Mouse (Mus musculus): Measurements from ENCODE around the gene Vmn2r82. TPM values are rescaled to one million over a fixed set of nuclear protein-coding genes. Genes with fewer than 3 reads are reported as not detected.
"Not testable (repeated sequence)": the region's sequence is repeated elsewhere in the genome, so short reads cannot be mapped to it uniquely, and the experiment has no call there.

The Vmn2r82 gene
- polyA plus RNA-seq (2015; fragmentation: Nextera tagmentation; extraction: Ambion mirVana) = not detected in 2 replicates

- not testable (repeated sequence) for H3K4me1 ChIP-seq; H3K4me3 ChIP-seq; ATAC-seq (replicated peaks); H3K36me3 ChIP-seq (replicated peaks); H3K27ac ChIP-seq; H3K27me3 ChIP-seq (replicated peaks); H3K4me2 ChIP-seq; H3K9me3 ChIP-seq; H3K9ac ChIP-seq
- WGBS = 80% methylated on average over 4 of the region's 4 CpGs
These were observed at the start of gene Vmn2r82 for GRCm38 (mm10) chr10:79356220-79356619. Gene Vmn2r82, plus strand, starts transcription at chr10:79356520.

- H3K4me2 ChIP-seq = peak overlapping the region; percentile 44
- H3K4me3 ChIP-seq = peak overlapping the region; percentile 38
- 0 out of 2 replicates have a peak overlapping the region, but pooled peaks have one; percentile 50 for H3K27ac ChIP-seq
- not testable (repeated sequence) for H3K27me3 ChIP-seq (replicated peaks); H3K9me3 ChIP-seq; H3K9ac ChIP-seq; H3K4me1 ChIP-seq; H3K36me3 ChIP-seq (replicated peaks)
- WGBS = 9% methylated on average over 16 of the region's 16 CpGs
- peak; percentile 62; the same call in 1 of the 2 replicates for ATAC-seq (replicated peaks)
These were observed 34.1 kb upstream of the Vmn2r82 start for GRCm38 (mm10) chr10:79322033-79322736.

GRCm38 (mm10) chr10:79322737-79323086 lies 33.6 kb upstream of the Vmn2r82 start:
- Histone ChIP-seq H3K27ac (no peak overlapping the region), H3K36me3 (replicated peaks) (no peaks in the 10 kb centered on the region), H3K4me3 (no peak overlapping the region), H3K4me1 (no peaks in the 10 kb centered on the region), H3K4me2 (peak overlapping the region; percentile 44; the same call in 1 of the 2 replicates), H3K9ac (no peak overlapping the region), H3K9me3 (no peaks in the 10 kb centered on the region), H3K27me3 (replicated peaks) (no peaks in the 10 kb centered on the region)
- ATAC-seq (replicated peaks) = 0 out of 2 replicates have a peak, but pooled peaks have one; percentile 30

- H3K9ac ChIP-seq; H3K4me1 ChIP-seq; H3K27me3 ChIP-seq (replicated peaks); H3K4me2 ChIP-seq; H3K36me3 ChIP-seq (replicated peaks); ATAC-seq (replicated peaks); H3K4me3 ChIP-seq; H3K9me3 ChIP-seq; H3K27ac ChIP-seq: not testable (repeated sequence)
- WGBS = 79% methylated on average over 8 of the region's 8 CpGs
These were observed 43.8 kb downstream of the Vmn2r82 start for GRCm38 (mm10) chr10:79399946-79400700.

DNA sequence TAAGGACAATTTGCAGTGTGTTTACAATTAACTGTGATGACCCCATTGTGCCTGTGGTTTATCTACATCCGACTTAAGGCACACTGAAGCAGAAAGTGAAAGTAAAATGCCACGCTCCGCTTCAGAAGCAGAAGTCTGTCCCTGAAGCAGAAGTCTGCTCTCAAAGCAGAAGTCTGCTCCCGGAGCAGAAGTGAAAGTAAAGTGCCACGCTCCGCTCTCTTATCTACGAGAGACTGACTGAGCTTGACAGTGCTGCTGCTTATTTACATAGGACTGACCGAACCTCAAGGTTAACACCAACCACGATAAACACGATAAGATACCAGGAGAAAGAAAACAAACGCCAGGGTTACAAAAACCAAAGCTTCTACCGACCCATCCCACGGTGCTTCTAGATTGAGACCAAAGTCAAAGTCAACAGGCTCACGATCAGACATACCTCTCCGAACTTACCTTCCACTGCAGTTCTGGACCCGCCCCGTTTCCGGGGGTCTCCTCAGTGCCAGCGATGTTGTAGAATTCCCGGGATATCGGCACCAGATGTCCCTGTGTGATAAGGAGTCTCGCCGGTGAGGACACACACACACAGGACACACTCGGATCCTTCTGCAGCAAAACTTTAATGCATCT lies 60.9 kb downstream of the Vmn2r82 start:
- ATAC-seq (replicated peaks) = no peak
- no peak overlapping the region for H3K9ac ChIP-seq
- no peak overlapping the region for H3K27ac ChIP-seq
- peaks cover 3% of the 10 kb centered on the region; the same call in 1 of the 2 replicates for H3K9me3 ChIP-seq
- H3K36me3 ChIP-seq (replicated peaks) = no peaks in the 10 kb centered on the region
- no peak overlapping the region for H3K4me3 ChIP-seq
- 95% methylated on average over 24 of the region's 24 CpGs for WGBS
- no peaks in the 10 kb centered on the region for H3K4me1 ChIP-seq
- H3K27me3 ChIP-seq (replicated peaks) = no peaks in the 10 kb centered on the region
- H3K4me2 ChIP-seq = no peak overlapping the region

DNA sequence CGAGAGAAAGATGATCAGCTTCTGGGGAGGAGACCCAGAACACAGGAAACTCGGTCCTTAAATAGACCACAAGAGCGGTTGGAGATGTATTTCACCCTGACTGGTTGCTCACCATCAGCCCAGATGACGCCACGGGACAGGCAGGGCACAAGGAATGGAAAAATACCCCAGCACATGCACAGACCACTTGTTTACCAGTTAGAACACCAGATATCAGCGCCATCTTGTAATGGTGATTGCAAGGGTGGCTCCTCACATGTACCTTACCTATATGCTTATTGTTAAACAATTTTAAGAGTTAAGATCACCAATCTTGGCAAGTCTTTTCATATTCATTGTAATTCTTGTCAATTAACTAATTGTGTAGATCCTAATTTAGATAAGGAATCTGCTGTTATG lies 61.5 kb downstream of the Vmn2r82 start:
- H3K36me3 ChIP-seq (replicated peaks); H3K4me1 ChIP-seq; H3K9ac ChIP-seq; H3K4me3 ChIP-seq; H3K27me3 ChIP-seq (replicated peaks); H3K9me3 ChIP-seq; ATAC-seq (replicated peaks); H3K27ac ChIP-seq; H3K4me2 ChIP-seq: not testable (repeated sequence)
- WGBS = 89% methylated on average over 6 of the region's 6 CpGs

DNA sequence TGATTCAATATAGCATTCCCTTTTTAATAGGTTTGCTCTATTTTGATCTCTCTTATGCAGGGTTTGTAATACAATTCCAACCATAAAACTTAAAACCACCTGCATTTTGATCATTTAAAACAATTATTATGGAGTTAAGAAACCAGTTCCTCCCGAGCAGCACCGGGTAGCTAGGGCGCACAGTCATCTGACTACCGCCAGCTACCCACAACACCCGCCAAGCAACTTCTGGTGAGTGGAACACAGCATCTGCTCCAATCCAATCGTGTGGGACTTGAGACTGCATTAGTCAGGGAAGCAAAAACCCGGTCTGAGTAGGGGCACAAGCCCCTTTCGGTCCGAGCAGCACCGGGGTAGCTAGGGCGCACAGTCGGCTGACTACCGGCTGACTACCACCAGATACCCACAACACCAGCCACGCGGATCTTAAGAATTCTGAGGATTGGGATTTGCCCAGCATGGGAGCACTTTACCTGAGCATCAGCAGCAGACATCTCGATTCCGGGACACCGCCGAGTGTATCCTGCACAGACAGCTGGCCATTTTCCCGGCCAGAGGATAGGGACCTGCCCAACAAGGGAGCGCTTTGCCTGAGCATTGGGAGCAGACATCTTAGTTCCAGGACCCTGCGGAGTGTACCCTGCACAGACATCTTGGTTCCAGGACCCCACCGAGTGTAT lies 79.0 kb downstream of the Vmn2r82 start:
- H3K9ac ChIP-seq; H3K27ac ChIP-seq; H3K9me3 ChIP-seq; H3K4me1 ChIP-seq; H3K4me2 ChIP-seq; ATAC-seq (replicated peaks); H3K27me3 ChIP-seq (replicated peaks); H3K36me3 ChIP-seq (replicated peaks); H3K4me3 ChIP-seq: not testable (repeated sequence)
- WGBS = 90% methylated on average over 23 of the region's 23 CpGs

Other genes with a start within 250 kb of the Vmn2r82 start
- gene Vmn2r80, start 207.8 kb upstream of the Vmn2r82 start, polyA plus RNA-seq (2015; fragmentation: Nextera tagmentation; extraction: Ambion mirVana) = not detected in 2 replicates
- gene Vmn2r81, start 108.8 kb upstream of the Vmn2r82 start, polyA plus RNA-seq (2015; fragmentation: Nextera tagmentation; extraction: Ambion mirVana) = not detected in 2 replicates
- gene Vmn2r83, start 112.2 kb downstream of the Vmn2r82 start, polyA plus RNA-seq (2015; fragmentation: Nextera tagmentation; extraction: Ambion mirVana) = 0.08 TPM in 1 of 2 replicates, not detected in the other
- gene Plpp2, start 177.3 kb downstream of the Vmn2r82 start, polyA plus RNA-seq (2015; fragmentation: Nextera tagmentation; extraction: Ambion mirVana) = 16.9 and 19.7 TPM in 2 replicates
- 70.4 and 72.5 TPM in 2 replicates for gene Mier2, start 198.7 kb downstream of the Vmn2r82 start, polyA plus RNA-seq (2015; fragmentation: Nextera tagmentation; extraction: Ambion mirVana)
- not detected in 2 replicates for gene Theg, start 230.8 kb downstream of the Vmn2r82 start, polyA plus RNA-seq (2015; fragmentation: Nextera tagmentation; extraction: Ambion mirVana)

Measured in midbrain, embryonic 15.5 days (tissue).